Mouse (Mus musculus) heart, postnatal 25 days (tissue): Measurements from ENCODE around the gene 4930402H24Rik. TPM values are rescaled to one million over a fixed set of nuclear protein-coding genes. Genes with fewer than 3 reads are reported as not detected.

Source experiments
- DNase-seq: peaks from one replicate; pipeline ENCODE4 v3.0.0; 2022; ENCODE audit warnings: low spot score
- intact Hi-C: fragments of 180-260 bp; cut with DNase I; formaldehyde crosslinking; loops from one replicate; pipeline ENCODE4 v1.15.1; 2025
- total RNA-seq, 2 experiments: library from RNA; stranded (reverse); gene quantifications; 2 replicates each; pipeline ENCODE4 v1.2.3; 2021

4930402H24Rik gene
- total RNA-seq, 2 experiments from 2014 or later = 50.4 to 55.0 TPM

DNA sequence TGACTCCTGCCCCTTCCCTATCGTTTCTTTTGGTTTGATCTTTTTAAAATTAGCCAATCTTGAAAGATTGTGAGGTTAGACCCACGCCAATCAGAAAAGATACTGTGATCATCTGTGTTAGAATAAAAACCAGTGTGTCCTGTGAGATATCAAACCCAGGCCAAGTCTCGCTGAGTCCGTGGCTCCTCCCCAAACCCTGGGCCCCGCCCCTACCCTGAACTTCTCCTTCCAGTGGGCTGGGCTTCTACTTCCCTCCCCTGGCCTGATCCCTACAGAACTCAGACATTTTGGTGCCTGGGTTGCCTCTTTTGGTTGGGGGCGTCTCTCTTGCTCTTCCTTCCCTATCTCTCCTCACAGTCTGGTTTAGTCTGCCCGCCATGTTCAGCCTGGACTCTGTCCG lies 155.8 kb downstream of the 4930402H24Rik start:
- intact Hi-C loops = no loop called here
- DNase-seq = no peak

DNA sequence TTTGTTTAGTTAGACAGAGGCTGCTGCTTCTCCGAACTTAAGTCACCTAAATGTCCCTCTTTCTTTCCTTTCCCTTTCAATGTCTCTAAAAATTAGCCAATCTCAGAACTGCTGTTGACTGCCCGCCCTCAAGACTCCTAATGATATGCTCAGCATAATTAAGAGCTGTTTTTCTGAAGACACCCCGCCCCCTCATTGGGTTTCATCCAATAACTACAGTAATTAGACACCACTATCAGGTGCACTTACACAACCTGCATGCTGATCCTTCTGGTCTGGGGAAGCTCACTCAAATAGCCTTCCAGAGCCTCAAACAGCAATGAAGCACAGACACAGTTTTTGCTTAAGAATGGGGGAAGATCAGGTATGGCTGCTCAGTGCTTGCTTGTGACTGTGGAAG lies 156.5 kb downstream of the 4930402H24Rik start:
- intact Hi-C loops = no loop called here
- DNase-seq = no peak

DNA sequence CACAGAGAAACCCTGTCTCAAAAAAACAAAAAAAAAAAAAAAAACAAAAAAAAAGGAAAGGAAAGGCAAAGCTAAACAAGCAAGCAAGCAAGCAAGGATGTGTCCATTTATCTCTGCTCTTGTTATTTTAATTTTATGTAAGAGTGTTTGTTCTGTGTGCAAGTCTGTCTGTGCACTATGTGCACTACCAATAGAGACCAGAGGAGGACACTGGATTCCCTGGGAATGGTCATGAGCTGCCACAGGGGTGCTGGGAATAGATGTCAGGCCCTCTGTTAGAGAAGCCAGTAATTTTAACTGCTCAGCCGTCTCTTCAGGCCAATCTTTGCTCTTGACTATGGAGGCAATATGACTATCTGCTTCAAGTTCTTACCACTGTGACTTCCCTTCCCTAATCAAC lies 162.6 kb downstream of the 4930402H24Rik start:
- no peak for DNase-seq
- intact Hi-C loops = no loop called here

DNA sequence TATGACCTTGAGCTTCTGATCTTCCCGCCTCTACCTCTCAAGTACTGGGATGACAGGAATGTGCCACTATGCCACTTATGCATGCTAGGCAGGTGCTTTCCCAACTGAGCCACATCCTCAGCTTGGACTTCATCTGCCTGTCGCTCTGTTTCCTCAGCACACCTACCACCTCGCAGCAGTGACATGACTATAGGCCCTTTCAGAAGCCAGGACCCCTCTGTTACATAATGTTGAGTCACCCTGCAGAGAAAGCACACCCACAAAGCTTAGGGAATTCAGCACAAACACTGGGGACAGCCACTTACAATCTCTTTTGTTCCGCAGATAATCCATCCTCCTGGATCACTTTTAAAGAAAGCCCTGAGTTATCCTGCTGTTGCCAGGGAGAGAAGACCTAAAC lies 166.1 kb downstream of the 4930402H24Rik start:
- intact Hi-C loops = no loop called here
- DNase-seq = no peak

DNA sequence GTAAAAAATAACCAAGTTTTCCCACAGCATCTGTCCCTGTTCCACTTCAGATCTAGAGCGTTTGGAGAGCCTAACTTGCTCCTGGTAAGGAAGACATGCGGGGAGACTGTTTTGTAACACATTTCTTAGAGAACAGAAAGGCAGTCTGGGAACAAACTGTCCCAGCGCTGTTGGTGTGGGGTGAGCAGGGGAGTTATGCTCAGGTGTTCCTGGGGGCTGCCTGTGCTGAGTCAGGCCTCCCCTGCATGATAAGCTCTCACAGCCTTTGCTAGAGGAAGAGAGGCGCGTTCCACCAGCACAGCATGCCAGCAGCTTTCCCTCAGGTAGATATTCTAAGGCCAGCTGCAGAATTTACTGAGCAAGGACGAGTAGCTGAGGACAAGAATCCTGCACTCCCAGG lies 168.2 kb downstream of the 4930402H24Rik start:
- no peak for DNase-seq
- intact Hi-C loops = no loop called here

DNA sequence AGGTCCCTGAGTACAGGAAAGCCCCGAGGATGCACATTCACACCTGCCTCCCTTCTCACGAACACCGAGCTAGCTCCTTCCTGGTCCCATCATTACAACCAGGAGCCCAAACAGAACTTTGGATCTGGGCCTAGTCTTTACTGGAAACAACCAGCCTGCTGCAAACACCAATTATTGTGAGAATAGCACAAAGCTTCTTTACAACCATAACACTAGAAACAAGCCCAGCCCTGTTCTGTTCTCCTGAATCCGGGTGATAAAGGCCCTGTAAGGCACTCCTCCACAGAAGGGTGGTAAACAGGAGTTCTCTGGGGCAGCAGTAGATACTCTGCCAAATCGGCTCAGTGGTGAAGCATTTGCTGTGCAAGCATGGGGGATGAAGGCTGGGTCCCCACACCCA lies 170.9 kb downstream of the 4930402H24Rik start:
- no peak for DNase-seq
- intact Hi-C loops = no loop called here

DNA sequence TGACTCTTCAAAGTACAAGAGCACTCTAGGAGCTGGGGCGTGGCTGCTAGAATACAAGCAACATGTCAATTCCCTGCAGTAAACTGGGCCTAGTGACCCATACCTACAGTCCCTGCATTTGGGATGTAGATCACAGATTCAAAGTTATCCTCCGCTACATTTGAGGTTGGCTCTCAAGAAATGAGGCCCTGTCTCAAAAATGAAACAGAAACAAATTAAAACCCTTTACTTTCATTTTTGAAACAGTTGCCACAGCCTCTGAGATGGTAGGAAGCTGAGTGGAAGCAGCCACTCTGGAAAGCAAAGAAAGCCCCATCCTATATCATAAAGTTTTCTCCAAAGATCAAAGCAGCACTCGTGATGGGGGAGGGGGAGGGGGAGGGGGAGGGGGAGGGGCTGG lies 172.8 kb downstream of the 4930402H24Rik start:
- no peak for DNase-seq
- intact Hi-C loops = loop anchor here (2.0 kb wide), 1 partner anchor 371 kb away; no protein-coding TSS in a partner anchor

DNA sequence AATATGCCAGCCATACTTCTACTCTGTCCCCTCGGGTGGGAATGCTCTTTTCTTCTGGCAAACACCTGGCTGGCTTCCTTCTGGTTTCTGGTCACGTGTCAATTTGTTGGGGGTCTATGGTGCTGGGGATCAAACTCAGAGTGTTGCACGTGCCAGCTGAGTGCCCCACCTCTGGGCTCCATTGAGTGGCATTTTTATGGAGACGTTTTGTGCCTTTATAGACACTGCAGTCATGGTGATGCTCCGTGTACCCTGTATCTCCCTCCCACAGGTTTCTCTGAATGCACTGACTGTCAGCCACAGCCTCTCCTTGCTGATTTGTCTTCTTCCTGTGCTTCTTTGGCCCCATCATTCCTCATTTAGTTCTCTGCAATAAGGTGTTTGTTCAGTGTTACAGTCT lies 174.4 kb downstream of the 4930402H24Rik start:
- intact Hi-C loops = loop anchor here (2.0 kb wide), 1 partner anchor 373 kb away; no protein-coding TSS in a partner anchor
- no peak for DNase-seq

DNA sequence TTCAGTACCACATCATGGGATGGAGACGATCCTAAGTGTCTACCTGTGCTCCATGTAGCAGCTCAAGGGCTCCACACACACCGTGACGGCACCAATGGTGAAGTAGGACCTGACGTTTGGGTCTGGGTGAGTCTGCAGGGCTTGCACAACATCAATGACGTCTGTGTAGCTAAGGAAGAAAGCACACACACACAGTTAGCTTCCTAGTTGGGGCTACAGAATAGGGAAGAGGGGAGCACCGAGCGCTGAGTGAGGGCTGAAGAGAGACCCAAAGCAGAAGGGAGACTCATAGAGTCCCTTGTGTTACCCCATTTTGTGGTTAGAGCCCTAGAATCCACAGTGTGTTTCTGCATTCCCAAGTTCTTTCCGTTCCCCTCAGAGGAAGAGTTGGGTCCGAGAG lies 175.5 kb downstream of the 4930402H24Rik start:
- DNase-seq = no peak
- intact Hi-C loops = no loop called here

DNA sequence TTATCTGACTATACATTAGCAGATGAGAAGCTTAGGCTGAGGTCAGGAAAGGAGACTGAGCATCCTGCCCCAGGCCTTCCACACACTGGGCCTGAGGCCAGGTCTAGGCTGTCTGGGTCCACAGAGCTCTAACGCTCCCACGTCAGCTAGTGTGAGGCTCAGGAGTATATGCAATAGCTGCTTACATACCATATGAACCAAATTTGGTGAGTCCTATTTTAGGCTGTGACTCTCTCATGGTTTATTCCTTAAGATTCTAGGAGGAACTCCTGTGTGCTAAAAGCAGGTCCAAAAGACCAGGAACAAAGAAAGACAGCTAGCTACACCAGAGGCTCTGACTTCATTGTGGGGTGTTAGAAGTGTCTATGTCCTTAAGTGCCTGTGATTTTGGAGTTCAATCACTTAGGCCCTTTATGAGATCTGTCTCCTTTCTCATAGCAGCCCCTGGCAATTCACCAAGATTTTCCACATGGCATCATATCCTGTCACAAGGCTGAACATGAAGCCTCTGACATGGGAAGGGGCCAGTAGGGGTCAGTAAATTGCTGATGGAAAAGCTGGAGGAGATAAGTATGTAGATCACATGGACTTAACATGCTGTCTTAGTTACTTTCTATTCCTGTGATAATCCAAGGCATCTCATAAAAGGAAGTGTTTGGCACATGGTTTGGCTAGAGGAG lies 177.2 kb downstream of the 4930402H24Rik start:
- no peak for DNase-seq
- intact Hi-C loops = no loop called here

DNA sequence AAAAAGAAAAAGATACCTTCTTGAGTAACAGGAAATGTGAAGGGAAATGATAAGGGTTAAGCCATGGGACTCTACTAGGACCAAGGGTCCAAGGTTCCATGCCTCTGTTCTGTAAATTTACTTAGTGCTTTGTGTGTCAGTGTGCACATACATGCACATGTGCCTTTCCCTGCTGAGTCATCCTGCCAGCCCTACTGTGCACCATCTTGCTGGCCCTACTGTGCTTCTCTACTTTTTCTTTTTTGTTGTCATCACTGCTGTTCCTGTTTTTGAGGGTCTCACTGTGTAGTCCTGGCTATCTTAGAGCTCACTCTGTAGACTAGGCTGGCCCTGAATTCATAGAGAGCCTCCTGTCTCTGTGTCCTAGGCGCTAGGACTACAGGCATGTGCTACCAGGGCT lies 178.5 kb downstream of the 4930402H24Rik start:
- no peak for DNase-seq
- intact Hi-C loops = no loop called here

DNA sequence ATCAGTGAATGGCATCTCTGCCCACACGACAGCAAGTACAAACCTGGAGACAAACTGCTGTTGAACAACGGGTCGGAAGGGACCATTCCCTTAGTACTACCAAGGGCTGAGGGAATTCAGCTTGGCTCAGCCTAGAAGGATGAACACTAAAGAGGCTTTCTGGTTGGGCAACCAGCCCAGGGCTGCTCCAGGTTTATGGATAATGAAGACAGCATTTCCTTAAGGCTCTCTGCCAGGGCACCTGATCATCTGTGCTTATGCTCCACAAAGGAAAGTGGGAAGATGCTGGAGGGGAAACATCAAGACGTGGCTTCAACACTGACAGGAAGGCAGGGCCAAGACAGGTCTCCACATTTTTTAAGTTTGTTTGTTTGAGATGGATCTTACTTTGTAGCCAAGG lies 181.8 kb downstream of the 4930402H24Rik start:
- intact Hi-C loops = no loop called here
- no peak for DNase-seq

DNA sequence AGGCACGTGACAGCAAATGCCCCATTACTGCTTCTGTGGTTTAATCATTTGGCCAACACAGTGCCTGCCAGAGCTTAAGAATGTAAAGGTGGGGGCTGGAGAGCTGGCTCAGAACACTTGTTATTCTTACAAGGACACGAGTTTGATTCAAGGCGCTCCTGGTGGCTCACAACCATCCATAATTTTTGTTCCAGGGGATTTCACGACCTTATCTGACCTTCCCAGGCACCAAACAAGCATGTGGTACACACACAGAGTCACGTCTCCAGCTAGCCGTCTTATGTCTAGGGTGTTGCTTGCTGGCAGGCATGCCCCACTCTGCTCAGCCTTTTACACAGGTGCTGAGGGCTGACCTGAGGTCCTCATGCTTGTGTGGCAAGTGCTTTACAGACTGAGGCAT lies 188.3 kb downstream of the 4930402H24Rik start:
- intact Hi-C loops = no loop called here

DNA sequence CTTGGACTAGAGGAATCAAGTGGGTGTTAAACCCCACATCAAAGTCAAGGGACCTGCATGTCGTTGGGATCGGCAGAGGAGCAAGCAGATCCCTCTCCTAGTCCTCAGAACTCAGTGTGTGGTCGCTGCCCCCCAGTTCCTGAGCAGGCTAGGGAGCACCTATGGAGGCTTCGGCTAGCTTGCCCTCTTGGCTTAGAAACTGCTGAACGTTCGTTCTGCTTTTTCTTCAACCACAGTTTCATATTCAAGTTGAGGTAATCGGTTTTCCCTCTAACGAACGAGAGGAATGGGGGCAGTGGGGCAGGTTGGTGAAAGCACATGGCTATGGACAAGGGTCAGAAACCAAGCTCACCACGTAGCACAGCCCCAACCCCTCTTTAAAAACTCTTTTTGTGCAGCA lies 199.1 kb downstream of the 4930402H24Rik start:
- no peak for DNase-seq
- intact Hi-C loops = no loop called here

More for the DNA sequence above, 188.3 kb downstream of the 4930402H24Rik start:
- no peak for DNase-seq

DNA sequence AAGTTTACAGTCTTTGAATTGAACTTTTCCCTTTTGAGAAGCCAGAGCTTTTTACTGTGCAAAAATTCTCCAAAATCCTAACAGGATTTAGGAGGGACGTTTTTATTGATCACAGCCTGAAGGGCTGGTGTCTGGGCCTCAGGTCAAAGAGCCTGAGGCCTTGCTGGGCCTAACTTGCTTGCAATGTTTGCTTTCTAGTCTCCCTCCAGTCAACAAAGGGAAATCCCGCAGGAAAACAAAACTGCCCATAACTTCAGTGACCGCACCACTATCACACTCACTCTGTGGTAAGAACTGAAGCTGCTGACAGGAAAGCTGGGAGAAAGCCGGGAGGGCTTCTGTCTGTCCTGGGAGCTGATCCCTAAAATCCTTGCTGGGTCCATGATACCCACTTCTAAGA lies 199.6 kb downstream of the 4930402H24Rik start:
- intact Hi-C loops = no loop called here
- DNase-seq = no peak

DNA sequence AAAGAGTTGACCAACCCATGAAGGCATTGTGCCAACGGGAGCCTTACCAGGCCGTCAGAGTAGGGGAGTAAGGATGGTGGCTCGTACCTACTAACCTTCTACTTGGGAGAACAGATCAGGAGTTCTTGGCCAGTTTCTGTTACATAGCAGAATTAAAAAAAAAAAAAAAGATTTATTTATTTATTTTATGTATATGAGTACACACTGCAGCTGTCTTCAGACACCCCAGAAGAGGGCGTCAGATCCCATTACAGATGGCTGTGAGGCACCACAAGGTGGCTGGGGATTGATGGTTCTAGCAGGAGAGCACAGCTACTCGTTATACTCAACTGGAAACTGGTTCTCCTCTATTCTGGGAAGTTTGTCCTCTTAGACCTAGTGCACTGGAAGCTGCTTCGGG lies 201.0 kb downstream of the 4930402H24Rik start:
- intact Hi-C loops = no loop called here
- no peak for DNase-seq

DNA sequence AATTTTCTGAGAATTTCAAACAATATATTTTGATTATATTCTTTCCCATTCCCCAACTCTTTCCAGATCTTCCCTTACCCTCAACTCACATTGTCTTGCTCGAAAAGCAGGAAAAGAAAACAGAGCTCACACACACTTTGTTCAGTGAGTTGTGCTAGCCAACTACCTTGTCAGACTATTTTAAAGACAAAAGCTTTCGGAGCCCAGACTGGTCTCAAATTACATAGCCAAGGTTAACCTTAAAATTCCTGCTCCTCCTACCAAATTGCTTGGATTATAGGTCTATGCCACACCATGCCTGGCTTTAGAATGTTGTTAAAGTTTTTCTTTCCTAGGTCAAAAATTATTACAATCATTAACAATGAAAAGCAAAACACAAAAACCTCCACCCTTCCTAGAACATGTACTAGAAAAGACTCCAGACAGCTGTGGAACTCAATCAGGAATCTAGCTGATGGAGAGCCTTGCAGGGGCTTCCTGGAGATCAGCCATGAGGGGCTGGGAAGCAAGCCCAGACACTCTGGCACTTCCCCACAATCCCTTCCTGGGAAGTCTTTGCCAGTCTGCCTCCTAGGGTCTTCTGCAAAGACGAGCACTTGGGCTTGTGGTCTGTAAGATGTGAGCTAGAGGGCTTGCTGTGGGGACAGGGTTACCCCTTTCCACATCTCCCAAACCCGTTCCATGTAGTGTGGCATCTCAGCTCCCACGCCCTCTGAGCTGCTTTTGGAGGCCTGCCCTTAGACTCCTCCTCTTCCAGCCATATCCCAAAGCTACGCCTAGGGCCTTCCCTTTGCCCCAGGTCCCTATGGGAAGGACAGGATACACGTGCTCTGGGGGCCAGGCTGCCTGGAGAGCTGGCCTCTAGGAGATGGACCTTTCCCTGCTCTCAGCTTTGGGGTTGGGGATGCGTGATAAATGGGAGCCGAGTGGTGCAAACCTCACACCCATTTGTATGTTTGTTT lies 201.9 kb downstream of the 4930402H24Rik start:
- no peak for DNase-seq
- intact Hi-C loops = no loop called here

DNA sequence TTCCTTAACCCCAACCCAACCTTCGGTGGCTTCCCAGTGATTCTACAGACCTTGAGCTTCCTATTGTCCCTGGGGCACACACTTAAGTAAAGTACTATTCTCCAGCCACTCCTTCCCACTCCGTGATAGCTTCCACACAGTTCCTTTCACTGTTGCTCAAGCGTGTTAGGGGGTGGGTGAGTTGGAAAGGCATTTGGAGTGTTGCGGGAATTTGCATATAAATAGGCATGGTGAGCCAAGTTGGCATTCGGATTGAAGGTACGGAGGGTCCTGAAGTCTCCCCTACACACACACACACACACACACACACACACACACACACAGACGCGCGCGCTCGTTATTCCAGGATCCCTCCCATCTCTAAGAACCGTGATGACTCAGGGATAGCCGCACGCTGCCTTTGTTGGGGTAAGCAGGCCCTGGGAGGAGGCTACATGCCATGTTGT lies 208.4 kb downstream of the 4930402H24Rik start:
- intact Hi-C loops = no loop called here
- no peak for DNase-seq

DNA sequence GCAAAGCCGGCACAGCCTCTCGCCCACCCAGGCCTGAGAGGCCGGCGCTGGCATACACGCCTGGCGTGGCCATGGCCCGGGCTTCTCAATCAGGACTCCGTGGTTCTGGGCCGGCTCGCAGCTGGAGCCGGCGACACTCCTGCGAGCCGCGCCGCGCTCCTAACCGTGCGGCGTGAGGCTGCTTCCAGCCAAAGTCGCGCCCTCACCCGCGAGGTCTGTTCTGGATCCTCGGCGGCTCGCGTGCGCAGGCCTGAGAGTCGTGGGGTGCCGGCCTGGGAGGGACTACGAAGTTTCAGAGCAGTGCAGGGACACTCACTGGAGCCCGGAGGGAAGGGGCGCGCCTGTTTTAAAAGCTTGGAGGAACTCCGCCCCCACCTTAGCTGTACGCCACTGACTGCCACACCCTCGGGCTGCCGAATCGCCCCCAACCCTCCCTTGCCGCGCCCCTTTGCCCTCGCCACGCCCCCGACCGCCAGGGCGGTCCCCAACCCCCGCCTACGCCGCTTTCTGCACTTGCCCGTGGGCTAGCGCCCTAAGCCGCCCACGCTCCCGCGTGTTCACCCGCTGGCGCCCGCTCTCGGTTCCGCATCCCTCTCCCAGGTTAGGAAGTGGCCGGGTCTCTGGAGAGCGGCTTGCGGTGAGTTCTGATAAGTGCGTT lies 208.9 kb downstream of the 4930402H24Rik start, which contains the start of gene Slc4a11:
Gene Slc4a11 (minus strand): TSS at position 367 of the 658 bp plus-strand sequence.
- intact Hi-C loops = no loop called here
- peak; percentile 14 for DNase-seq

DNA sequence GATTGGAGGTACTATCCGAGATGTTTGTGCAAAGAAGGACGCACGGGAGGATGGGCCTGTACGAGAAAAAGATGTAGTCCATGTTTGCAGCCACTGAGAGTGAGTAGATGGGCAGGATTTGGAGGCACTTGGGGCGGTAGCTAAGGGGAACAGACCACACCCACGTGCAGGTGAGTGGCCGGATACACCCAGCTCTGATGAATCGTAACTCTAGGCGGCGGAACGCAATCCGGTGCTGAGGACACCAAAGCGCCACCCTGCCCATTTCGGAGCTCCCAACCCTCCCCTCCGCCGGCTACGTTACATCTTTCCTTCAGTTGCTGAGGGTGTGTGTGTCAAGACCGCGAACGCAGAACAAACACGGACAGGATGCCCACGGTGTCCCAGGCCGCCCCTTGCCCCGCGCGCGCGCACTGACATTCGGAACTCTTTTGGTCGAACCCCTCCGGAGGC lies 209.5 kb downstream of the 4930402H24Rik start:
- no peak for DNase-seq
- intact Hi-C loops = no loop called here
